Mouse (Mus musculus) adipocyte (in vitro differentiated cells): ENCODE measurements around the gene Atg4b.
"Not testable (repeated sequence)": the region's sequence is repeated elsewhere in the genome, so short reads cannot be mapped to it uniquely, and the experiment has no call there.

ENCODE experiments used
- DNase-seq: peaks from one replicate; pipeline ENCODE4 v3.0.0-alpha.2; 2016; ENCODE audit warnings: low spot score

Atg4b gene

GRCm38 (mm10) chr1:93817823-93818532 is 66.7 kb downstream of the Atg4b start:
- no peak for DNase-seq

- DNase-seq = no peak
These were observed 67.4 kb downstream of the Atg4b start for GRCm38 (mm10) chr1:93818722-93819121.

GRCm38 (mm10) chr1:93823796-93824495 is 72.6 kb downstream of the Atg4b start:
- no peak for DNase-seq

- DNase-seq = no peak
These were observed 73.3 kb downstream of the Atg4b start, which contains the start of gene D2hgdh for GRCm38 (mm10) chr1:93824609-93825008. Gene D2hgdh, plus strand, starts transcription at chr1:93824909.

- DNase-seq = peak; percentile 97
These were observed 73.9 kb downstream of the Atg4b start for GRCm38 (mm10) chr1:93825105-93825674.

GRCm38 (mm10) chr1:93825771-93826539 is 74.7 kb downstream of the Atg4b start:
- no peak for DNase-seq

- DNase-seq = no peak
These were observed 75.2 kb downstream of the Atg4b start for GRCm38 (mm10) chr1:93826540-93826835.

- DNase-seq = not testable (repeated sequence)
These were observed 81.6 kb downstream of the Atg4b start for GRCm38 (mm10) chr1:93832754-93833360.

- DNase-seq = no peak
These were observed 83.4 kb downstream of the Atg4b start for GRCm38 (mm10) chr1:93834671-93835150.

GRCm38 (mm10) chr1:93835211-93835610 is 83.9 kb downstream of the Atg4b start:
- DNase-seq = no peak

GRCm38 (mm10) chr1:93835876-93836531 is 84.7 kb downstream of the Atg4b start:
- no peak for DNase-seq

GRCm38 (mm10) chr1:93836532-93836913 is 85.2 kb downstream of the Atg4b start:
- no peak for DNase-seq

GRCm38 (mm10) chr1:93837335-93837734 is 86.0 kb downstream of the Atg4b start:
- DNase-seq = no peak

- DNase-seq = not testable (repeated sequence)
These were observed 87.3 kb downstream of the Atg4b start for GRCm38 (mm10) chr1:93838569-93838968.
